Mouse (Mus musculus): ENCODE measurements around the gene Rsf1.
A peak's percentile ranks its signal among the peaks of the same experiment; 100 is the strongest.

Gene Rsf1

DNA sequence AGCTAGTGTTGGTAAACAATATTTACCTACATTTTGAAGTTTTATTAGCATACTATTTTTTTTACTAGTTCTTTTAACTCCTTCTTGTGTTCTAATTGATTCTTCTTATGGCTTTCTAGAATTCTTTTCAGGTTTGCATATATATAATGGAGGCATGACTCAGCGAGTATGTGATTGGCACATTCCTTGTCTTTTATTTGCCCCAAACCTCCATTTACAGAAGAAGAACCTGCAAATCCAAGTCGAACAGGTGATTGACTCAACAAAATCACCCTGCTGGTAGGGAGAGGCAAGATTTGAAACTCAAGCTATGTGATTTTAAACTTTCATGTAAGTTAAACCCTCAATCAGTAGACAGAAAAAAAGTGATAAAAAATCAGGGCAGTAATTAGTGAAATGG lies 51.6 kb downstream of the Rsf1 start:
- DNase-seq (ENCODE audit: low spot score in 2 of 2): no peak

DNA sequence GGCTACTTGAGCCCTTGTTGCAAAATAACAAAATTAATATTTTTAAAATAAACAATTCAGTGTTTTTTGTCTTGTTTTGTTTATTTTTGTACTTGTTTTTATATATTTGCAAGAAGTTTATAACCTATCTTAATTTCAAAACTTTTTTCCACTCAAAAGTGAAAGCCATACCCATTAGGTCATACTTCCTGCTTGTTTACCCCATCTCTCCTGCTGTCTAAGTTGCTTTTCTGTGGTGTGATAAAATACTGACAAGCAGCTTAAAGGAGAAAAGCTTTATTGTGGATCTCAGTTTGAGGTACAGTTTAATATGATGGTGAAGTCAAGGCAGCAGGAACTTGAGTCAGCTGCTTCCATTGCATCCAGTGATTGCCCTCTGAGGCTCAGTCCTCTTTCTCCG lies 53.2 kb downstream of the Rsf1 start:
- DNase-seq (ENCODE audit: low spot score in 2 of 2): no peak

DNA sequence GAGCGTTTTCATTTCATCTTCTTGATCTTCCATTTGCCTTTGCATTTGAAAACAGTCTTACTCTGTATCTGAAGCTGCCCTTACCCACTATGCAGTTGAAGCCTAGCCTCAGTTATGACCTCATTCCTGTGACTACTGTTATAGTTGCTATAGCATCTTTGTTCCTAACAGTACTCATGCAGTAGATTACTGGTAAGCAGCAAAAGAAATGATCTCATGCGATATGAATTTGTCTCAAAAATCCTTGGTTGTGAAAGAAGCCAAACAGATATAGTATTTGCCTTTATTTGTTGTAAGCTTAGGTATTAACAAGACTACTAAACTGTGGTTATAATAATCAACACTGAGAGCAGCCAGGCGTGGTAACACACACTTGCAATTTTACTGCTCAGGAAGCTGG lies 65.4 kb downstream of the Rsf1 start:
- DNase-seq (ENCODE audit: low spot score in 2 of 2): no peak

DNA sequence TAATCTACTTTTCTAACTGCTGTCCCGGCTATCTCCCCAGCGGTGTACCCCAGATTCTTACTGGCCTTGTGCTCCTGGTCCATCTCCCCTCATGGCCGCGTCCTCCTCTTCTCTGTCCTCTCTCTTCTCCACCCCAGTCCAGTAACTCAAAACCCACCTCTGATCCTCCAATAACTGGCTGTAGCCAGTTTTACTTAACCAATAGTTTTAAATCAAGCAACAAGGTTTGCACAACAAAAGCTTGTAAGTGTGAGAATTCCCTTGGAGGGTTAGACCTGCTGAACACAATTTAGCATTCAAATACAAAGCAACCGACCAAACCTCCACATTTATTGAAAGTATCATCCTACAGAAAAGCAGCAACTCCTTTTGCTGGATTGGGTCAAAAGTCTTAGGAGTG lies 68.0 kb downstream of the Rsf1 start:
- no peak for DNase-seq (ENCODE audit: low spot score in 2 of 2)

DNA sequence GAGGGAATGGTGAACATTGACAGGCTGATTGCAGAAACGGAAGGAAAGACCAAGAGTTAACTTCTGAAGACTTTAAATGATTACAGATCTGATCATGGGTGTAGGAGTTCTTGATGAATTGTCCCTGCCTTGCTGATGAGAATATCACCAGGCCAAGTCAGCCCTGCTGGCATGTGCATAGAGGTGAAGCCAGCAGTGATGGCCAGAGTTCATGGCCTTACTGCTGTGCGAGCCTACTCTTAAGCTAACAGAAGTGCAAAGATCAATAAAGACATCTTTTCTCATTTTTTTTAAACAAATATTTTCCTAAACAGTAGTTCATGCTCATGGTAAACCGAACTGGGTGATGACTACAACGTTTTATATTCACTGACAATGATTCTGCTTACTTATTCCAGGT lies 71.0 kb downstream of the Rsf1 start:
- DNase-seq (ENCODE audit: low spot score in 2 of 2): no peak

DNA sequence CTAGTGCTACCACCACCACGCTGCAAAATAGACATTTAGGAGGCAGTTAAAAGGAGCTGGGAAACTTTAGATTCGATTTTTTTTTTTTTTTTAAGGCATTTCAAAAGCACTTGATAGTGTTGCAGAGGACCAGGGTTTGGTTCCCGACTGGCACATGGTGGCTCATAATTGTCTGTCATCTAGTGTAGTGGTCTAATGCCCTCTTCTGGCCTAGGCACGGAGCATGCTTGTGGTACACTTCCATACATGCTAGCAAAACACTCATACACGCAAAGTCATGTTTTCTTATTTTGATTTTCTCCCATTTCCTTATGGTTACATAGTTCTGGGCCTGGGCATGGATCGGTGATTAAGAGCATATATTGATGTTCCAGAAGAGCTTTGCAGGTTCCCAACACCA lies 76.5 kb downstream of the Rsf1 start:
- DNase-seq (ENCODE audit: low spot score in 2 of 2): no peak

DNA sequence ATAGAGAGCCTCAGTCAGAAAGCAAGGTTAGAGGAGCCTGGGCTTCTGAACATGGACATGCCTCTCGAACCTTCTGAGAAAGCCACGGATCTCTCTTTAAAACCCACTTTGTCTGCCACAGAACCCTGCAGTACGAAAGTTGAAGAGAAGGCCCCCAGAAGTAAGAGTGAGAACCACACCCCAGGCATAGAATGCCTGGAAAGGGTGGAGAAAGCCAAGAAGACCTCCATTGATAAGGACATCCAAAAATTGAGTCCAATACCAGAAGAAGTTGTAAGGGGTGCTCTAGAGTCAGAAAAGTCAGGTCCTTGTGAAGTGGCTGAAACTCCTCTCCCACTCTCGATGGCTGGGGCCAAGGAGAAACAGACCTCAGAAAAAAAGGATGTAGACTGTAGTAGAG lies 81.9 kb downstream of the Rsf1 start:
- DNase-seq (ENCODE audit: low spot score in 2 of 2): no peak

DNA sequence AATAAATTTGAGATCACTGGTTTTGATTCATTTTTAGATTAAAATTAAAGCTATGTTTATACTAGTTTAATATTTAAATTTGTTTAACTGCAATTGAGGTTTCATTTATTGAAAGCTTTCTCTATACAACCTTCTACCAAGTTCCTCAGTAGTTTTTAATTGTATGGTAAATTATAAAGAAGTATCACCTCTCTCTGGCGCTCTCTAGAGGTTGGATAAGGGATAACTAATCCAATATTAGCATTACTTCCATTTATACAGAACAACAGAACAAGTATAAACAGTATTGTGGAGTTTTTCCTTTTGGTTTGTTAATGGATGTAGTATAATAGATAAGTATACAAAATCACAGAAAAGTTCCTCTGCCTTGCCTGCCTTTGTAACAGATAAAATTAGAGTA lies 99.5 kb downstream of the Rsf1 start:
- DNase-seq (ENCODE audit: low spot score in 2 of 2): no peak

DNA sequence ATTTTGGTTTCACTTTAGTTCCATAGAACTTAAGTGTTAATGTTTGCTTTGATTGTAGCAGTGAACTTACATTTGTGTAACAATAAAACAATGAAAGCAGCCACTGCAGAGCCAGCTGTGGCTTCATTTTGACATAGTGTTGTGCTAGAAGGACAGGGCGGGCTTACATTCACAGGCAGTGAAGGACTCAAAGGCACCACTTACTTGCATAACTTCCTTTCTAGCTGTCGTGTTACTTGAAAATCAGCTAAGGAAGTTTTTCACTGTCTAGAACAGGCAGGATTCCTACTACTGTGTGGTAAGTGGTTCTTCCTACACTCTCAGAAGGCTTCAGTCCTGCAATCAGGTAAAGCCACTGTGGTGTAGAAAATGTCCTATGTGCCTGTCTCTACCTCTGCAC lies 108.1 kb downstream of the Rsf1 start:
- no peak for DNase-seq (ENCODE audit: low spot score in 2 of 2)

DNA sequence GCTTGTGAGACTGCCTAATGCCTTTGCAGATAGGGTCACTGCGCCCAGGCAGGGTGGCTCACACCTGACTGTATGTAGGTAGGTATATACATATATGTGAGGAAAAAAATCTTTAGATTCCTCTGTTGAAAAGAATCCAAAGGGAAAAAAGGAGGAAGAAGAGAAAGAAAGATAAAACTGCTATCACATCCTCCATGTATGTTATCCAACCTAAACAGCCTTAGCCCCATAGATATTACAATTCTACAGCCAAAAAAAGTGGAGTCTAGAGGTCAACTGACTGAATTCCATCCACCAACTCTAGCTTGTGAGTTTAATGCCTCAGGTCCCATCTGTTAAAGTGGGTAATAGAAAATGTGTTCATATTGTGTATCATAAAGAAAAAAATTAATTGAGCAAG lies 115.8 kb downstream of the Rsf1 start:
- DNase-seq (ENCODE audit: low spot score in 2 of 2): no peak

DNA sequence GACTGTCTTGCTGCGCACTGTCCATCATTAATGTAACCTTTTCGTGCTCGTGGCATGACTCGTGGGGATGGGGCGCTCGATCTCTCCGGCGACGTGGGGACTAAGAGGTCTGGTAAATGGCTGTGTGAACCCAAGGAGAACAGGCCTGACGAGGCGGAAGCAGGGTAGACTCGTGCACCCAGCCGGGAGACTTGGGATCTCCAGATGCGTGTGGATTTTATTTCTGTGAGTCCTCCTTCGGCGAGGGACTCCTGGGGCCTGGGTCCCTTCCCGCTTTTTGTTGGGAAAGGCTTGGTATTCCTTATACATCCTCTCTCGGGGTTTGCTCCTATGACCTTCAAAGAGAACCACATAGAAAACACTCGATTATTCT lies 116.4 kb downstream of the Rsf1 start:
- DNase-seq (ENCODE audit: low spot score in 2 of 2): no peak

DNA sequence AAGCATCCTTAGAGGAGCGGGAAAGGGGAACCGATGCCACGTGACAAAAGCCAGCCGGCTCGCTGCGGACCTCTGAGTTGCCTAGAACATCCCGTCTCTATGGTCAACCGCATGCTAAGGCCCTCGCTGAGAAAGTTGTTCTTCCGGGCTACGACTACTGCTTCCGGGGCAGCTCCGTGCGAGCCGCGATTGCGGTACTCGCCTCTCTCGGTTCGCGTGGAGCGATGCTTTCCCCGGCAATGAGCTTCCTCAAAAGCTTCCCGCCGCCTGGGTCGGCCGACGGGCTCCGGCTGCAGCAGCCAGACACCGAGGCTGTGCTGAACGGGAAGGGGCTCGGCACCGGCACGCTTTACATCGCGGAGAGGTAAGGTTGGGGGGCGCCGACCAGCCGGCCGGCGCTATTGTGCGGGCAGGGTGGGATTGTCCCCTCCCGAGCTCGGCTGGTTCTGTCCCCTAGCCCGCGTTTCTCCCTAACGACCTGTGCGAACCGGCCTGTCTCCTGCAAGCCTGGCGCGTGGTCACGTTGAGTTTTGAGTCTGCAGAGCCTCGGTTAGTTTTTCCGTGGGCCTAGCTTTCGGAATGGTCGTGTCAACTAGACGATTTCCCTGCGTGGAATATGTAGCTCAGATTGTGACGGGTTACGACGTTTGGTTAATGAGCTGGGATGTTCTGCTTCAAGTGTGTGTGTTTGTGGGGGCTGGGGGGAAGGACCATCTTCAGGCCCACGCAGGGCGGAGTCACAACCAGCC lies 117.0 kb downstream of the Rsf1 start, which contains the start of gene Clns1a:
Clns1a (plus strand) TSS at position 129 of the 749 bp plus-strand sequence.
- peak; percentile 84 to 92 for DNase-seq (ENCODE audit: low spot score in 2 of 2)

DNA sequence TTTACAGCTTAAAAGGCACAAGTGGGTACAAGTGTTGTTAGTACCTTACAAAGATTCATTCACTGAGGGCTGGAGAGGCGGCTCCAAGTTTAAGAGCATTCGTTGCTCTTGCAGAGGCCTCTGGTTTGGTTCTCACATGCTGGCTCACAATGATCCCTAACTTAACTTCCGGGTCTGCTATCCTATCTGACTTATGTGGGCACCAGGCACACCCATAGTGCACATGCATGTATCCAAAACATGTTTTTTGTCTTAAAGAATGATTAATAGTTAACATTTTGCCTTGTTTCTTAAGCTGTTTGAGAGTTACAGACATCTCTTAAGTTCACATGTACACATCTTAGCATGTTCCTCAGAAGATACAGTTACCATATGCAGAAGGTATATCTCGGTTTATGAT lies 120.5 kb downstream of the Rsf1 start:
- DNase-seq (ENCODE audit: low spot score in 2 of 2): no peak

DNA sequence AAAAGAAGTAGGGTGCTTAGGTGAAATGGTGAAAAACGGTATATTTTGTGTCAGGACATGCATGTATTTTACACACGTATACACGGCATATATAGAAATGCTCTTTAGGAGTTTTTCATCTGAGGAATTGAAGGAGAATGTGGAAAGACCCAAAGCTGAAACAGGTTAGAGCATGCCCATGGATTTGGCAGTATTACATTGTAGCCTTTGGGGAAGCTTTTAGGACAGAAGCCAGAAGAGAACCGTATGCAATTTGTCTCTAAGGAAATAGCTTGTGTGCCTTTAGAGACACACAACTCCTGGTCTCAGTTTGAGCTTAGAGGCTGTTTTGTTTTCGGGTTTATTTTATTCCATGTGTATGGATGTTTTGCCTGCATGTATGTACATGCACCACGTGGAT lies 121.4 kb downstream of the Rsf1 start:
- no peak for DNase-seq (ENCODE audit: low spot score in 2 of 2)

DNA sequence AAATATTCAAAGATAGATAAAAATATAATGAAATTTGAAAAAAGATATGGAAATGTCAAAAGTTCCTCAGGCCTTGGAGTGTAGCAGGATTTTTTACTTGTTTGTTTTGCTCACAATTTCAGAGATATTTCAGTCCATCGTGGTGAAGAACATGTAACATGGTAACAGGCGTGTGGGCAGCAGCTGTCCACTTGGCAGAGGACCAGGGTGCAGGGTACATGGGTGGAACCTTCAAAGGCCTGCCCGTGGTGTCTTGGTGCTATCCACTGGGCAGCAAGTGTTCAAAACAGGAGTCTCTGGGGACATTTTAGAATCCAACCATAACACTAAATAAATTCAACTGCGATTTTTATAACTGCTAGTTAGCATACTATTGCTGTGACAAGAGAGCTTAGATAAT lies 127.4 kb downstream of the Rsf1 start:
- DNase-seq (ENCODE audit: low spot score in 2 of 2): no peak

DNA sequence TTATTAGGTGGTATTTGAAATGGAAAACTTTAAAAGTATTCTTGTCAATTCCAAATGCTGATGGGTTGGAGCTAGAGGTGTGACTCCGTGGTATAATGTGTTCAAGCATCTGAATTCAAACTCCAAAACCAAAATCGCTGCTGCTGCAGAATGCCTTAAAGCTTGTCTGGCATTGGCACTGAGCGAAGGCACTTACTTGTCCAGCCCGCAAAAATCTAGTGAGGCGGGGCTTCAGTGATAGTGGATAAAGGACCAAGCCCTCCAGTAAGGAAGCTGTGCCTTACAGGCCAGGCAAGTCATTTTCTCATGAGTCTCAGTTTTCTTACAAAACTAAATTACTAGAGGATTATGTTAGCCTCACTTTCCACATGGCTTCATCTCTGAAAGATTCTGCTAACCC lies 128.1 kb downstream of the Rsf1 start:
- no peak for DNase-seq (ENCODE audit: low spot score in 2 of 2)

DNA sequence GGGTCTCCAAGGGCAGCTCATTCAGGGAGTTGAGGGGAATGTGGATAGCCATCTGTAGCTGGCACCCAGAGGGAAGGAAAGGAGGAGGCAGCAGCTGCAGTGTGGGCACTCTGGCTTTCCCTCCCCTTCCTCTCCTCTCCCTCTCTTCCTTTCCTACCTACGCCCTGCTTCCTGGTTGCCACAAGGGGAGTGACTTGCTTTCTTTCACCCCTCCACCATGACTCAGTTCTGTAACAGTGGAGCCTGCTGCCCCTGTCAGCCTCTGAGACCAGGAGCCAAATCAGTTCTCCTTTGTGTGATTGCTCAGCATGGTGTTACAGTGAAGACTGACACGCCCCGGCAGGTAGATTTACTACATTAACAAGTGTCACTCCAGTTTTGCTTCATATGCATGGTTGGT lies 129.5 kb downstream of the Rsf1 start:
- DNase-seq (ENCODE audit: low spot score in 2 of 2): no peak

DNA sequence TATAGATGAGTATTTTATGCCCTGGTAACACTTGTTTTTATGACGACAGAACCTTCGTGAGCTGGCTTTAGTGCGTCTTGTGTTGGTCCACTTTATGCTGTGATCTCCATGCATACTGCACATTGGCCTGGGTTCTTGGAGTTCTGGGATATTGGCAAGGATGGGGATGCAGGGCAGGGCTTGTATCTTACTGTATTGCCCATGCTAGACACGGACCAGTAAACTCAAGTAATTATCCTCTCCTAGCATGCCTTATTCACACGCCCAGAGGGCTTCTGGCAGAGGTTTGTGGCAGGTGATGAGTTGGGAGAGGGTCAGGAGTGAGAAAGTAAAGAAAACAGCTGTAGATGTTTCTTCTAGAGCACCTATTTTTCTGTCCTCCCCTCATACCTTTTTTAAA lies 135.0 kb downstream of the Rsf1 start:
- no peak for DNase-seq (ENCODE audit: low spot score in 2 of 2)

DNA sequence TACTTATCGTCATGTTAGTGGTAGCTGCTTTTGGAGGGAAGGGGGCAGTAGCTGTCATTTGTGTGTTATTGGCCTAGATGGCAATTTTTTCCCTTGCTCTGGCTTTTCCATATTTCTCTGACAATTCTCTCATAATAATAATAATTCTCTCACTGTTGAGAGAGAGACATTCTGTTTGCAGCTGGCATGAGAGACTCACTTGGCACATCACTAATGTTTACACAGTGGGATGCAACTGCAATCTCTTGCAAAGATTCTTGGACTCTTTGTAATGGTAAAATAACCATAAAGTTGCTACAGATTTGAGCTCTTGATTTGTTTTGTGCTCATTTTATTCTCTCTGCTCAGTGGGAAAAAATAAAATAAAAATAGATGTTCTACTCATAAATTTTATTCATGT lies 137.6 kb downstream of the Rsf1 start:
- DNase-seq (ENCODE audit: low spot score in 2 of 2): no peak

DNA sequence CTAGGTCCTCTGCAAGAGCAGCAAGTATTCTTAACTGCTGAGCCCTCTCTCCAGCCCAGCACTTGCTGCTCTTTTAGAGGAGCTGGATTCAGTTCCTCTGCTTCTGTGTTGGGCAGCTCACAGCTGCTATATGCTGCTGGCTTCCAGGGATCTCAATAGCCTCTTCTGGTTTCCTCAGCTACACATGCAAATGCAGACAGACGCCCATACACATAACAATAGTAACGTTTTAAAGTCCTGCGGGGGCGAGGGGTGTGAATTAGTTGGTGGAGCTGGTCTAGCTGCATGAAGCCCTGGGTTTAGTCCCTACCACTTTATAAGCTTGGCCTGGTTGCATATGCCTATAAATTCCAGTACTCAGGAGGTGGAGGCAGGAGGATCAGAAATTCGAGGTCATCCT lies 139.4 kb downstream of the Rsf1 start:
- DNase-seq (ENCODE audit: low spot score in 2 of 2): no peak

DNA sequence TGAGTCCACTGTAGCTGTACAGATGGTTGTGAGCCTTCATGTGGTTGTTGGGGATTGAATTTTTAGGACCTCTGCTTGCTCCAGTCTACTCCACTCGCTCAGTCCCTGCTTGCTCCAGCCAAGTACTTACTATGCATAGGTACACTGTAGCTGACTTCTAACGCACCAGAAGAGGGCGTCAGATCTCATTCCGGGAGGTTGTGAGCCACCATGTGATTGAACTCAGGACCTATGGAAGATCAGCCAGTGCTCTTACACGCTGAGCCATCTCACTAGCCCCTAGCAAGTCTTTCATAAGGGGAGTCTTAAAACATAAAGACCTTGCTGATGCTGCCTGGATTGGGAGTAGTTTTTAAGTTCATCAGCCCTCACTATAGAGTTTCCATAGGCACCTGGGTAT lies 140.4 kb downstream of the Rsf1 start:
- no peak for DNase-seq (ENCODE audit: low spot score in 2 of 2)

DNA sequence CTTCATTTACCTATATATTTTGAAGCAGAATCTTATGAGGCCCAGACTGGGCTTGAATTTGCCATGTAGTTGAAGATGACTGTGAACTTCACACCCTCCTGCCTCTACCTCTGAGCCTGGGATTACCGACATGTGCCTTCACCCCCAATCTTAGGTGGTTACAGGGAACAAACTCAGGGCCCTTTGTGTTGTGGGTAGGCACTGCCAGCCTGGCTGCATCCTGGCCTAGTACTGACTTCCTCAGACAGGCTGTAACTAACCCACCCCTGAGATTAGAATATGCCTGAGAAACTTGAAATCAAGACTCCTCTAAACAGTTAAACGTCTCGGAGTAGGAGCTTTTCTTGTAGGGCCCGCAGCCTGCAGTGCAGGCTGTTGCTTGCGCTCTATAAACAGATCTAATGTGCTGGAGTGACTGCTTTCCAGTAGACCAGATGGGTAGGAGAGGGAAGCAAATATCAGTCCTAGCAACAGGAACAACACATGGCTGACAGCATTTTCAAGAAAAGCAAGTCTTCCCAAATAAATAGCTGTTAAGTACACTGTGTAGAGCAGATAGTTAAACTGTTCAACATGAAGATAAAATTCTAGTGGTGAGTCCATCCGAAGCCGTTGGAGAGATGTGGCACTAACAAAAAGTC lies 142.7 kb downstream of the Rsf1 start:
- DNase-seq (ENCODE audit: low spot score in 2 of 2): no peak

DNA sequence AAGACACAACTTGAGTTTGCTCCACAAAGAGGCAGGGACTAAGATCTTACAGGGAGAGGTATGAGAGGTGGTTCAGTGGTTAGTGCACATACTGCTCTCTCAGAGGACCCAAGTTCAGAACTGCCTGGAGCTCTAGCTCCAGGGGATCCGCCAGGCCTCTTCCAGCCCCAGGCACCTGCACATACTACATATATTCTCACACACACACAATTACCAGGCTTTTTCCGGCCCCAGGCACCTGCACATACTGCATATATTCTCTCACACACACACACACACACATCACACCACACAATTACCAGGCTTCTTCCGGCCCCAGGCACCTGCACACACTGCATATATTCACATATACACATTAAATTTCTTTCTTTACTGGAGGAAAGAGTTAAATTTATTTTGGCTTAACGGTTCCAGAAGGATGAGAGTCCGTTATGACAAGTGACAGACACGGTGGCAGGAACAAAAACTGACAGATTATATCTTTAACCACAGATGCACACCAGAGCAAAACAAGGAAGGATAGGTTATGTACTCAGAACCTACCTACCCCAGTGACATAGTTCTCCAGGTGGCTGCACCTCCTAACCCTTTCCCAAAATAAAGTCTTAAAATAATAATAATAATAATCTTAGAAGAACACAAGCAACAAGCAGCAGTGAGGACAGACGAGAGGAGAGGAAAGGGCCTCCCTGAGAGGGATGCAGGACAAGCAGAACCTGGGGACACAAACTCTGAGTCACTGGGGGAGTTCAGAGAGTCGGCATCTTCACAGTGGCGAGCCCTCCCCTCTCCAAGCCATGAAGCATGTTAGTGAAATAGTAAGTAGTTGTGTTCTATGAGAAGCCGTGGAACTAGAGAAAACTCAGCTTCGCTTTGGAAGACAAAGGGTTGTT lies 144.2 kb downstream of the Rsf1 start:
- no peak for DNase-seq (ENCODE audit: low spot score in 2 of 2)

All from urinary bladder, postnatal 36 days (tissue).